Mouse (Mus musculus) thymus, postnatal 14 days (tissue): Measurements from ENCODE around the gene Kif27.
A peak's percentile ranks its signal among the peaks of the same experiment; 100 is the strongest.
"Not testable (repeated sequence)": the region's sequence is repeated elsewhere in the genome, so short reads cannot be mapped to it uniquely, and the experiment has no call there.

Experiments used
- DNase-seq: peaks from one replicate; pipeline ENCODE4 v3.0.0; 2021

Gene Kif27

DNA sequence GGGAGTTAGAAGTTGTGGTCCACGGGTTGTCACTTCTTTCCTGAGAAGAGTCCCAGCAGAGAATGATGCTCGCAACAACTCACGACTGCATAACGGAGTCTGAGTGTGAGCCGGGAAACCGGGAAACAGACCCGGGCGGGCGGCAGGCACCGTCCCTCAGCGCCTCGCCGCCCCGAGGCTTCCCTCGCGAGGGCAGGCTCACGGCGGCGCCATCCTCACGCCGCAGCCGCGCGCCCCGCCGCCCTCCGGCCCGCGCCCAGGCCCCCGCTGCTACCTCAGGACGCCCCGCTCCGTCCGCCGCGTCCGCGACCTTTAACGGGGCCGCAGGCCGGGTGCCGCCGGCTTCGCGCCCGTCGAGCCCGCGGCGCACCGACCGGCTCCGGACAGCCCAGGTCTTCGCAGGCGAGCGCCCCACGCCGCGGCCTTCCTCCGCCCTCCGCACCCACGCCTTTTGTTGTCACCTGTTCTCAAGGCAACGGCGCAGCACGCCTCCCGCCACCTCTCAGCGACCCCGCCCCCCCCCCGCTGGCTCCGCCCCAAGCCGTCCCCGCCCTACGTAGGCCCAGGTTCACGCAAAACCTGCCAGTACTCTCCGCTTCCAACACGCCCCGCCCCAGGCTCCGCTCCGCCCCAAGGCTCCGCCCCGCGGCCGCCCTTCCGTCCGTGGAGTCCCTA is at the start of gene Kif27:
Kif27 (minus strand) TSS at position 494 of the 675 bp plus-strand sequence.
- peak; percentile 93 for DNase-seq

- DNase-seq, result not testable (repeated sequence)
Measured at GRCm38 (mm10) chr13:58403243-58403642, 44.3 kb upstream of the Kif27 start, which contains the start of gene Hnrnpk. Hnrnpk (minus strand) TSS chr13:58403343.

DNA sequence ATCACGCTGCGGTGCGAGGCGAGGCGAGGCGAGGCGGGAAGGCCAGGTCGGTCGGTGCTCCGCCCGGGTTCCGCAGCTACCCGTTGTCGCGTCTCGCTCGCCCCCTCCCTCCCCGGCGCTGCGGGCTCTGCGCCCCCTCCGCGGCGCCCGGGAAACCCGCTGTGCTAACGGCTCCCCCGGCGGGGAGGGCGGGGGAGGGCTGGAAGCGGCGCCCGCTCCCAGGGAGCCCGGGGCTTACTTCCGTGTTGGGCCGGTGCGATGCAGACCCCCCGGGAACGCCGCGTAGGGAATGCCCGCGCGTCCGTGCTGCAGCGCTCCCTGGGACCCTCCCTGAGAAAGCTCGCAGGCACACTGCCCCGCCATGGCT is 43.8 kb upstream of the Kif27 start:
- peak; percentile 92 for DNase-seq

GRCm38 (mm10) chr13:58402003-58402743 is 43.3 kb upstream of the Kif27 start, which contains the start of gene Rmi1:
Rmi1 (plus strand) TSS chr13:58402248.
- DNase-seq, result peak; percentile 98

DNA sequence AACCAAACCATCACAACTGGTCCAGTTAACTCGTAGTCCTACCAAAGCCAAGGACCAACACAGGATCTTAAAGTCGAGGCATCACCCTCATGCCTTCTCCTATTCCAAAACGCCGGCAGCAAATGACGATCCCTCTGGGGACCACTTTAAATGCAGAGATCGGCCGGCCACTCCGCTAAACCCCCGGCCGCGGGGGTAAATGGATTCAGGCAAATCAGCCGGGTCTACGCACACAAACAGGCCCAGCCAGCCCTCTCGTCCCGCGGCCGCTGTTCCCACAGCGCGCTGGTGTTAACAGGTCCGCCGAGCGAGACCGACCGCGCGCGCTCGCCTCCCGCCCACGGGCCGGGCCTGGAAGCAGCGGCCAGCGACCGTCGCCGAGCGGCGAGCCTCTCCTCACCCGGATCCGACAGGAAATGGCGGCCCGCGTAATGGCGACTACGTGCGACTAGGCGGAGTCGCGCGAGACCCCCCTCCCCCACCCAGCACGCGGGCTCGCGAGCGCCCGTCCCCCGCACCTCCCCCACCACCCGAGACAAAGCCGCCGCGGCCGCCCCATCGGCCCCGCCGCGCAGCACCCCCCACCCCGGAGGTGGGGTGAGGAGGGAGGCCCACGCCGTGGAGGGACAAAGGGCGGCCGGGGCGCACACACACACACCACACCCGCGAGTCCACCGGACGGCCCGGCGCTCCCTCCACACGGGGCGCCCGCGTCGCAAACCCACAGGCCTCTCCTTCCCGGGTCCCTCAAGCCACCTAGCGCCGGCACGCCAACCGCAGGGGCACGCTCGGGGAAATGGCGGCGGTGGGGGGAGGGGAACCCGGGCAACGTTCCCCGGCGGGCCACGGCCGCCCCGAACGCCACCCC is 42.4 kb upstream of the Kif27 start:
- DNase-seq, result peak; percentile 85

DNA sequence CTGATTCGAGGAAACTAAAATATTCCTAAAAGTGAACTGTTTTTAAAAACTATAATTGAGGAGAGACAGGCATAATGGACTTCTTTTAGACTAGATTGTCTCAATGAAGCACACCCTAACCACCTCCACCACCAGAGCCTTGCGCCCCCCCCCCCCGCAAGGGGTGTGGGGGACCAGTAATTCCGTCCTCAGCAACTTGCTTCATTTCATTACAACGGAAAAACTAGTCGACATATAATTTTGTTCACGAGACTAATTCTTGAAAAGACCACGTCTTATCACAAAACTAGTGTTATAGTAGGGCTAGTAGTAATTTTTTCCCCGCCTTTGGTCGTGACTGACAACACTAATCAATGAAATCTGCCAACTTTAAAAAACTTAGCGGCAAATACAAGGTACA is 41.7 kb upstream of the Kif27 start:
- DNase-seq, result no peak

DNA sequence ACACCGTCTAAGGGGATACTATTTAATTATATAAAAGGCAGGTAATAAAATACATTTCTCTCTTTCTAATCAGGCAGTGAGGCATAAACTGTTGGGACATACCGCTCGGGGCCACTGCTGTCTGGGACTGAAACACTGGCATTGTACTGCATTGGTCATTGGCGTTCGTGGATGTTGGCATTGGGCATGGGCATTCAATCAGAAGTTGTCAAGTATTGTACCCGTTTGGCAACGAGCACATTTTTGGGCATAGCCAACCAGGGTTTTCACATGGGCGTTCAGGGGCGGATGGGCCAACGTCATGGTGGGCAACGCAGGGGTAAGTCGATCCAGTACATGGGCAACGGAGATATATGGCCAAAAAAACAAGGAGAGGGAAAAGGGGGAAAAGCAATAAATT is 38.7 kb upstream of the Kif27 start:
- DNase-seq, result no peak

DNA sequence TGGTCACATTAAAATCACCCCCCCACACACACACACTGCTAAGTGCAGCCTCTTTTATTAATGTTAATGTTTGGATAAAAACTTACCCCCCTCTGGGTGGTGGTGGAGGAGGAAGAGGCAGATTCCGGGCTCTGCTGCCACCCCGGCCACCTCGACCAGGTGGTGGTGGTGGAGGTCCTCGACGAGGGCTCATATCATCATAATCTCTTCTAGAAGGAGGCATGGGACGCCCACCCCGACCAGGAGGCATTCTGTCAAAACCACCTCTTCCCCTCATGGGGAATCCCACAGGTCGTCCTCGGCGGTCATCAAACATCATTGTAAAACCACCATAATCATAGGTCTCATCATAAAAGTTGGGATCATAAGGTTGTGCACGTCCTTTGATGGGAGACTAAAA is 35.5 kb upstream of the Kif27 start:
- not testable (repeated sequence) for DNase-seq

DNA sequence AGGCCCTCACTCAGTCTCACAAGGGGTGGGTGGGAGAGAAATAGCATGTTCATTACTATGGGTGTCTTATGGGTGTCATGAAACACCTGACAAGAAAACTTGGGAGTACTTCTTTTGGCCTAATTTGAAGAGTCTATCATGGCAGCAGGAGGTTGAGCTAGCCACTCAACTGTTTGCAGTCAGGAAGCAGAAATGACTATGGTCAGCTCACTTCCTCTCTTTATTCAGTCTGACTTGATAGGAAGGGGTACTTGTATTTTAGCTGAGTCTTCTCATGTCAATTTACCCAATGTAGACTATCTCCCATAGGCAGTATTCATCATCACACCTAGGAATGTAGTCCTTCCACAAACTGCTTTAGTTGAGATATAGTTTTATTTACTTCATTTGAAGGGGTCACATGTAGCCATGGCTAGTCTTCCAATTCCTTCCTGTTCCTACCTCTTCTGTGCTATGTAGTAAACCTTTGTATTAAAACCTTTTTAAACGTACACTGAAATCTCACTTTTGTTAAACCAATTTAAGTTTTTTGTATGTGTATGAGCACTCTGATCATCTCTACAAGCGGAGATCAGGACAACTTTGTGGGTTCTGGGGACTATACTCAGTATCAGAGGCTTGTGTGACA is 30.5 kb upstream of the Kif27 start:
- DNase-seq, result no peak

DNA sequence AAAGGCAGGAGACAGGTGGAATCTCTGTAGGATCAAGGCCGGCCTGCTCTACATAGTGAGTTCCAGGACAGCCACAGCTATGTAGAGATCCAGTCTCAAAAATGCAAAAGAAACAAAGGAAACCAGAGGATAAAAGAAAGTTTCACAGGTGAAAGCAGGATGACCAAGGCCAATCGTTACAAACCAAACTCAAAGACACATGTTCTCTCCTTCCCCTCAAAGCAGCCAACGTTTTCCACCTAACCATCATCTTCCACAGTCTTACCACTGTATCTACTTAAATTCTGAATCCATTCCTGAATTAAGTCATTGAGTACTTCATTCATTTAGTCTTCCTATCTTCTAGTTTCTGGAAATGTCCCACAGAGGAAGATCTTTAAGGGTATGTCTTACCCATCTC is 29.5 kb upstream of the Kif27 start:
- DNase-seq, result no peak

- DNase-seq, result peak; percentile 87
Measured at GRCm38 (mm10) chr13:58387948-58388347, 29.0 kb upstream of the Kif27 start.

- no peak for DNase-seq
Measured at GRCm38 (mm10) chr13:58385547-58385920, 26.6 kb upstream of the Kif27 start.

DNA sequence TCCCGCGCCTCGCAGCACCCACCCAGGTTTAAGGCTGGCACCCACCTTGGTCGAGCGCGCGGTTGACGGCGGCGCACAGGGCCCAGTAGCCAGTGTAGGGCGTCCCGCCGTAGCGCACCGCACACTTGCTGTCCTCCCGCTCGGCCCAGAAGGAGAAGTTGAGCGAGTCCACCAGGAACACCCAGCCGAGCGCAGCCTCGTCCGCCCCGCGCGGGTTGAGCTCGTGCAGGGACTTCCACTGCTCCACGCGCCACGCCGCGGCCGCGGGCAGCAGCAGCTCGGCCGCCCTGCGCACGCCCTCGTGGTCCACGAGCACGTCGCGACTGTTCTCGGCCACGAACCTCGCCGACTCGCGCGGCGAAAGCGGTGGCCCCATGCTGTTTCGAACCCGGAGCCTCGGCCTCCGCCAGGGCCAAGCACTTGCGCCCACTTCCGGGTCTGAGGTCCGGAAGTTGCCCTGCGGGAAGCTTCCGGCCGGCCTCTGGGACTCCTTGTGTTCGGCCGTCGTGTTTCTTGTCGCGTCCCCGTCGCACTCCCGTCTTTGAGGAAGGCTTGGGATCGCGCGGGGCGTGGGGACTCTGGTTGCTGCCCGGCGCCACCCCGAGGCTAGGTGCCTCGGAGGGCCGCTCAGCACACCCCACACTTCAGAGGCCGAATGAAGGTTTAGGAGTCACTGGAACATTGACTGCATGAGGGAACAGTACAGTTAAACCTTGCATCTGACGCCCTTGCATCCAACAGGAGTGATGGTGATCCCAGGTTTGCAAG is 26.0 kb upstream of the Kif27 start, which contains the start of gene 2210016F16Rik:
2210016F16Rik (minus strand) TSS at position 447 of the 768 bp plus-strand sequence.
- DNase-seq, result peak; percentile 72

DNA sequence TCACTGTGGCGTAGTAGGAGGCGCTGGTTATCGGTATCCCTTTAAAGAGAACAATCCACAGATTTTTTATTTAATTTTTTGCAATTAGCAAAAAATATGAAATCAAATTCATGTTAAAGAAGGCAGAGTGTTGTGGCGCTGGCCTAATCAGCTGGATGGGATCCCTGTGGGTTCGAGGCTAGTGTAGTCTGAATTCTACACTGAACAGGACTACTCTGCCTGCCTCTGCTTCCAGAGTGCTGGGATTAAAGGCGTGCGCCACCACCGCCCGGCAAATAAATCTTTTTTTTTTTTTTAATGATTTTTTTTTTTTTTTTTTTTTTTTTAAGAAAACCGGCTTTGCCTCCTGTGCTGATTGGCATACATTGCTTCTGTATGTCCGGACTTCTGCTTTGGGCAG is 25.4 kb upstream of the Kif27 start:
- no peak for DNase-seq

GRCm38 (mm10) chr13:58373153-58373470 is 14.2 kb upstream of the Kif27 start:
- peak; percentile 66 for DNase-seq

- no peak for DNase-seq
Measured at GRCm38 (mm10) chr13:58372278-58373152, 13.6 kb upstream of the Kif27 start.

- DNase-seq, result no peak
Measured at GRCm38 (mm10) chr13:58368835-58369234, 9.9 kb upstream of the Kif27 start.

- DNase-seq, result no peak
Measured at GRCm38 (mm10) chr13:58367641-58368040, 8.7 kb upstream of the Kif27 start.

DNA sequence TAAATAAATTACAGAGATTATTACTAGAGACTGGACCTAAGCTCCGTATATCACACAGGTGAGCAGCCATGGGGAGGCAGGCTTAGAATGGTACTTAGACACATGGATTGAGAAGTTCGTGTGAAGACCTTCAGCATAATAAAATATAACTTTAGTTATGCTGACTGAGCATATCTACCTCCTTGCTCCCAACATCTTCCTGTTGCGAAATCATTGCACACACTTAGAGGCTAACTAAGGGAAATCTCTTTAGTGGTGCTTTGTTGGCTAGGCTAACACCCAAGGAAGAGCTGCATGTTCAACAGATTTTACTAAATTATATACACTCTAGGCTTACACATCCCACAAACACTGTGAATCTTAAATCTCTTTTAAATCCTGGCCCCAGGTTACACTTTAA is 7.5 kb upstream of the Kif27 start:
- no peak for DNase-seq

- DNase-seq, result not testable (repeated sequence)
Measured at GRCm38 (mm10) chr13:58365179-58365578, 6.3 kb upstream of the Kif27 start.
